Mouse (Mus musculus) forebrain, postnatal 0 days (tissue): Measurements from ENCODE around the gene Arid3a. TPM values are rescaled to one million over a fixed set of nuclear protein-coding genes. Genes with fewer than 3 reads are reported as not detected.

Source experiments
- ATAC-seq: fragments of 200-750 bp; cut with Nextera tagmentation; 2 replicates; pipeline ENCODE4 v1.8.0; 2017; ENCODE audit warnings: mild to moderate bottlenecking, moderate library complexity
- DNase-seq: peaks from one replicate; pipeline ENCODE4 v3.0.0-alpha.2; 2015
- H3K27ac ChIP-seq: fragments of 300-500 bp; sonication (generic); 2 replicates; pipeline ENCODE4 v1.5.1; 2014; ENCODE audit warnings: low read depth, mild to moderate bottlenecking, antibody characterized with exemption, low read length, moderate library complexity, mixed read lengths
- H3K27me3 ChIP-seq: fragments of 300-500 bp; sonication (generic); 2 replicates; pipeline ENCODE4 v1.6.1; 2014; ENCODE audit warnings: mild to moderate bottlenecking, low read length, mixed read lengths; ENCODE audit not compliant: insufficient read depth
- H3K36me3 ChIP-seq: fragments of 300-500 bp; sonication (generic); 2 replicates; pipeline ENCODE4 v1.6.1; 2014; ENCODE audit warnings: mild to moderate bottlenecking, moderate library complexity; ENCODE audit not compliant: insufficient read depth
- H3K4me1 ChIP-seq: fragments of 300-500 bp; sonication (generic); 2 replicates; pipeline ENCODE4 v1.6.1; 2014; ENCODE audit warnings: antibody characterized with exemption; ENCODE audit not compliant: insufficient read depth
- H3K4me2 ChIP-seq: fragments of 300-500 bp; sonication (generic); 2 replicates; pipeline ENCODE4 v1.6.1; 2014; ENCODE audit warnings: low read depth, mild to moderate bottlenecking, moderate library complexity
- H3K4me3 ChIP-seq: fragments of 300-500 bp; sonication (generic); 2 replicates; pipeline ENCODE4 v1.5.1; 2014; ENCODE audit warnings: low read depth, low read length, mixed read lengths
- H3K9ac ChIP-seq: fragments of 300-500 bp; sonication (generic); 2 replicates; pipeline ENCODE4 v1.6.1; 2014; ENCODE audit warnings: mild to moderate bottlenecking
- H3K9me3 ChIP-seq: fragments of 300-500 bp; sonication (generic); 2 replicates; pipeline ENCODE4 v1.6.1; 2016; ENCODE audit warnings: low read length
- CTCF ChIP-seq: sonication (generic); IDR thresholded peaks from 2 replicates; pipeline ENCODE4 v1.5.1; 2016; ENCODE audit warnings: antibody characterized with exemption, control low read depth, low read depth
- WGBS: fragments of 180-500 bp; shearing (Covaris S2); extraction: QIAGEN DNeasy Blood & Tissue Kit; methylation state at CpG from one replicate; pipeline ENCODE4 v1.1.7; 2014; 5-methylcytosine and 5-hydroxymethylcytosine counted together
- polyA plus RNA-seq: library from polyadenylated mRNA; unstranded; fragments of >200 nt; fragmentation: Nextera tagmentation; extraction: Ambion mirVana; gene quantifications from 2 replicates; pipeline ENCODE4 v1.2.1, GENCODE M21; 2015
- total RNA-seq: library from RNA; depleted of rRNA; stranded (reverse); fragments of >200 nt; gene quantifications from 2 replicates; pipeline ENCODE4 v1.2.3, GENCODE M21; 2014

The Arid3a gene
- total and polyA plus RNA-seq, 2 experiments from 2014 or later: 2.1 to 7.9 TPM

- ATAC-seq (peak; percentile 97), DNase-seq (peak; percentile 100)
- no peaks in the 10 kb centered on the region for H3K27me3 ChIP-seq
- no peaks in the 10 kb centered on the region for H3K4me1 ChIP-seq
- H3K27ac ChIP-seq: peak within 1 kb of the TSS; percentile 69
- 1% methylated on average over 61 of the region's 61 CpGs for WGBS
- H3K36me3 ChIP-seq: peaks cover 31% of the 10 kb centered on the region
- peak; percentile 99 for TF ChIP-seq CTCF
- peak within 1 kb of the TSS; percentile 79 for H3K4me3 ChIP-seq
- H3K4me2 ChIP-seq: peak within 1 kb of the TSS; percentile 86
- H3K9ac ChIP-seq: peak within 1 kb of the TSS; percentile 84
- no peaks in the 10 kb centered on the region for H3K9me3 ChIP-seq
Observed at GRCm38 (mm10) chr10:79959847-79960601, 33.2 kb downstream of the Arid3a start, which contains the start of gene Wdr18. TSS of gene Wdr18 (plus strand) at chr10:79960152.

DNA sequence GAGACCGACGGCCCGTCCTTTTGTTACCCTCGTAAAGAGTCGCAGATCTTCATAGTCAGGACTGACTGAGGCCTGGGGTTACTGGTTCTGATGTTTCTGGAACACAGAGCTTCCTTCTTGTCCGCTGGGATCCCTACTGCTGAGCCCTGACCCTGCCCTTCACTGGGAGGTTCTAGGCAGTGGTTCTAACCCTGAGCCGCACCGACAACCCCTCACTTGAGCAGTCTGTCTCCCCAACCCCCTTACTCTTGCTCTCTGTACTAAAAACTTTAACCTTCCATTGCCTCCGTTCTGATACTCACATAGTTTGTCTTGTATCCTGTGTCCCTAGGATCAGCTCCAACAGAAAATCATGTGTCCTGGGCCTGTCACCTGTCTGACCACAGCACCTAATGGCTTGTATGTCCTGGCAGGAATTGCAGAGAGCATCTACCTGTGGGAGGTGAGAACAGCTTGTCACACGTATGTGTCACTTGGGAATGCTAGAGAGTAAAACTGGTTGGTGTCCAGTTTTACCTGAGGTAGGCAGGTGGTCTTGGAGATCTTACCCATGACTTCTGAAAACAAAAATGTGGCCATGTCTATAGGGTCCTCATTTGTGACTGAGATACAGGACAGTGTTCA lies 33.9 kb downstream of the Arid3a start:
- peak overlapping the region; percentile 86 for H3K4me2 ChIP-seq
- H3K27me3 ChIP-seq: no peaks in the 10 kb centered on the region
- H3K9ac ChIP-seq: peak overlapping the region; percentile 84
- 17% methylated on average over 10 of the region's 10 CpGs for WGBS
- TF ChIP-seq CTCF: no peak
- H3K27ac ChIP-seq: no peak overlapping the region
- H3K9me3 ChIP-seq: no peaks in the 10 kb centered on the region
- DNase-seq (no peak), ATAC-seq (no peak)
- peak overlapping the region; percentile 79 for H3K4me3 ChIP-seq
- peaks cover 39% of the 10 kb centered on the region for H3K36me3 ChIP-seq
- no peaks in the 10 kb centered on the region for H3K4me1 ChIP-seq

- peaks cover 62% of the 10 kb centered on the region for H3K36me3 ChIP-seq
- 98% methylated on average over 7 of the region's 7 CpGs for WGBS
- H3K9ac ChIP-seq: no peak overlapping the region
- no peak overlapping the region for H3K27ac ChIP-seq
- no peak for TF ChIP-seq CTCF
- no peaks in the 10 kb centered on the region for H3K9me3 ChIP-seq
- DNase-seq (no peak), ATAC-seq (no peak)
- H3K4me1 ChIP-seq: no peaks in the 10 kb centered on the region
- H3K4me3 ChIP-seq: no peak overlapping the region
- H3K27me3 ChIP-seq: no peaks in the 10 kb centered on the region
- no peak overlapping the region for H3K4me2 ChIP-seq
Observed at GRCm38 (mm10) chr10:79964727-79965126, 37.9 kb downstream of the Arid3a start.

- no peaks in the 10 kb centered on the region for H3K4me1 ChIP-seq
- H3K9me3 ChIP-seq: no peaks in the 10 kb centered on the region
- DNase-seq: no peak
- 90% methylated on average over 5 of the region's 5 CpGs for WGBS
- TF ChIP-seq CTCF: no peak
- H3K36me3 ChIP-seq: peaks cover 62% of the 10 kb centered on the region
- H3K9ac ChIP-seq: no peak overlapping the region
- H3K4me3 ChIP-seq: no peak overlapping the region
- no peak for ATAC-seq
- no peak overlapping the region for H3K4me2 ChIP-seq
- H3K27ac ChIP-seq: no peak overlapping the region
- no peaks in the 10 kb centered on the region for H3K27me3 ChIP-seq
Observed at GRCm38 (mm10) chr10:79965325-79965724, 38.5 kb downstream of the Arid3a start.

GRCm38 (mm10) chr10:79966886-79967400 lies 40.1 kb downstream of the Arid3a start:
- no peak overlapping the region for H3K4me3 ChIP-seq
- WGBS: 90% methylated on average over 5 of the region's 5 CpGs
- TF ChIP-seq CTCF: no peak
- peaks cover 9% of the 10 kb centered on the region for H3K27me3 ChIP-seq
- H3K9ac ChIP-seq: no peak overlapping the region
- no peaks in the 10 kb centered on the region for H3K9me3 ChIP-seq
- no peak for ATAC-seq
- H3K4me1 ChIP-seq: no peaks in the 10 kb centered on the region
- no peak overlapping the region for H3K27ac ChIP-seq
- H3K4me2 ChIP-seq: no peak overlapping the region
- peaks cover 59% of the 10 kb centered on the region for H3K36me3 ChIP-seq
- no peak for DNase-seq

GRCm38 (mm10) chr10:79968181-79968580 lies 41.3 kb downstream of the Arid3a start:
- no peak for DNase-seq
- TF ChIP-seq CTCF: no peak
- Histone ChIP-seq H3K4me3 (no peak overlapping the region), H3K9me3 (no peaks in the 10 kb centered on the region), H3K4me1 (no peaks in the 10 kb centered on the region), H3K4me2 (no peak overlapping the region), H3K36me3 (peaks cover 48% of the 10 kb centered on the region), H3K9ac (no peak overlapping the region), H3K27me3 (peaks cover 12% of the 10 kb centered on the region), H3K27ac (no peak overlapping the region)
- ATAC-seq: no peak
- 67% methylated on average over 1 of the region's 1 CpGs for WGBS

DNA sequence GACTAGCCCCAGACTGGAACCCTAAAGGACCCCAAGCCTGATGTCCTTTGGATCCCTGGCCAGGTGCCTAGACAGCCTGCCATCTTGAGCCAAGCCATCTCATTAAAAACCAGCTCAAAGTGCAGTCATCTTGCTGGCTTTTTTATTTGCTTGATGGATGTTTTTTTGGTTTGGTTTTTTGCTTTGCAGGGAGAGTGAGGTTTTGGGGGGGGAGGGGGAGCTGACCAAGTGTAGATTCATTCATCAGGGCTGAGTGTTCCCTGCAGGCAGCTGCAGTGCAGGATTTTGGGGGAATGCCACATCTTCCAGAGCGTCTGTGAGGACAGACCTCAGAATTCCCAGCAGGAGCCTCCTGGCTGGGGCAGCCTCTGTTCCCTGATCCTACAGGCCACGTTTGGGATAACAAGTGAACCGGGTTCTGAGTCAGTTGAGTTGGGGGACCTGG lies 42.3 kb downstream of the Arid3a start:
- H3K4me2 ChIP-seq: no peak overlapping the region
- ATAC-seq: peak; percentile 23; the same call in 1 of the 2 replicates
- WGBS: 8% methylated on average over 3 of the region's 3 CpGs
- no peak for DNase-seq
- no peaks in the 10 kb centered on the region for H3K4me1 ChIP-seq
- H3K9ac ChIP-seq: no peak overlapping the region
- H3K4me3 ChIP-seq: no peak overlapping the region
- H3K27ac ChIP-seq: no peak overlapping the region
- H3K27me3 ChIP-seq: peaks cover 12% of the 10 kb centered on the region
- H3K36me3 ChIP-seq: peaks cover 40% of the 10 kb centered on the region
- no peaks in the 10 kb centered on the region for H3K9me3 ChIP-seq
- TF ChIP-seq CTCF: no peak
